Mouse (Mus musculus) left cerebral cortex, postnatal 14 days (tissue): ENCODE results near the gene Rbfox3. TPM values are rescaled to one million over a fixed set of nuclear protein-coding genes. Genes with fewer than 3 reads are reported as not detected.
A peak's percentile ranks its signal among the peaks of the same experiment; 100 is the strongest.
"Not testable (repeated sequence)": the region's sequence is repeated elsewhere in the genome, so short reads cannot be mapped to it uniquely, and the experiment has no call there.

Experiments used
- DNase-seq, 2 experiments: peaks; one replicate each; pipeline ENCODE4 v3.0.0; 2021 to 2022; ENCODE audit warnings: low spot score in 2 of 2, mixed read lengths in 1 of 2
- intact Hi-C: fragments of 180-260 bp; cut with DNase I; formaldehyde crosslinking; loops from one replicate; pipeline ENCODE4 v1.15.1; 2025
- total RNA-seq, 2 experiments: library from RNA; stranded (reverse); gene quantifications; 2 replicates each; pipeline ENCODE4 v1.2.3; 2021

Rbfox3 gene
- total RNA-seq, 2 experiments from 2014 or later: 297 to 325 TPM

DNA sequence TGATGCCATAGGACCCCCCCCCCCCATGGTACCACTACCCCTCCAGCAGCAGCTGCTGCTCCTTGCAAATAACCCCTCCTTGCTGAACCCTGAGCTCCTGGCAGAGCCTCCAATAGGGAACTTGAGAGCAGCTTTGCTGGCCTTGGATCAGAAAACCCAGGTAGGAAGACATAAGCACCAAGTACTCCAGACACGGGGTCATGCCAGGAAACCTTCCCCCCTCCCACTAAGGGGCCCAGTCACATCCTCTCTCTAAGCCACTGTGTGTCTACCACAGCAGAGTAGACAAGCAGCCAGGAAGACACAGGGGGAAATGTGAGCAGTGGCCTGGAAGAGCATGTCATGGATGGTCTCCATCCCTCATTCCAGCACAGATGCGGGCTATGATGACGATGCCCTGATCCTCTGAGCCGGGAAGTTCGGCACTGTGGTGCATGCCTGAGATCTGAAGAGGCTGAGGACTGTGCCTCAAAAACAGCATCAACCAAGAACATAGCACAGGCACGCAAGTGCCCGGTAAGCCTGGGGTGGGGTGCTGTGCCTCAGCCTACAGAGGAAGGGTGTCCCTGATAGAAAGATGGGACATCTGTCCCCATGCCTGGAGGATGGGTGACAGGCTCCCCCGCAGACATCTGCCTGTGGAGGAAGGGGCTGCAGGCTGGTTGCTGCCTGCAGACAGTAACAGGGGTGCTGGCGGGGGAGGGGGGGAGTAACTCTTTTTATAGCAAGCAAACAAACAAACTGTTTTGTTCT is 119.1 kb downstream of the Rbfox3 start:
- intact Hi-C loops: loop anchor here (5.0 to 10.0 kb wide), 2 partner anchors 35 to 112 kb away; no protein-coding TSS in a partner anchor
- peak; percentile 62 to 73 for DNase-seq

DNA sequence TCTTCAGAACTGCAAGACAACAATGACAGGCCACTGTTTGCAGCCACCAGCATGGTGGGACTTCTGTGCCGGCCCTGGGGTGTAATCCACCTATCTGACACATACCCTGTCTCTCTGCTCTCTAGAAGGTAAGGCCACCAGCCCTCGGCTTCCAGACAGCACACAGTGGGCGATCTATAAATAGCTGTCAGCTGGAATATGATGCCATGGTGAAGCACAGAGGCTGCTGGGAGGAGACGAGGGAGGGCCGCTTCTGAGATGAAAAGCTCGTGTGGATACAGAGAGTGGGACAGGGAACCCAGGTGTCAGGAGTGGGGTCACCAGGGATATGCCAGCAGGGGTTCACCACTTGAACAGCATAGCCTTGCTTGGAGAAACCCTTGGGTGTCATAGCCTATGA is 120.0 kb downstream of the Rbfox3 start:
- peak; percentile 58 to 79 for DNase-seq
- intact Hi-C loops: loop anchor here (5.0 to 10.0 kb wide), 2 partner anchors 34 to 113 kb away; no protein-coding TSS in a partner anchor

DNA sequence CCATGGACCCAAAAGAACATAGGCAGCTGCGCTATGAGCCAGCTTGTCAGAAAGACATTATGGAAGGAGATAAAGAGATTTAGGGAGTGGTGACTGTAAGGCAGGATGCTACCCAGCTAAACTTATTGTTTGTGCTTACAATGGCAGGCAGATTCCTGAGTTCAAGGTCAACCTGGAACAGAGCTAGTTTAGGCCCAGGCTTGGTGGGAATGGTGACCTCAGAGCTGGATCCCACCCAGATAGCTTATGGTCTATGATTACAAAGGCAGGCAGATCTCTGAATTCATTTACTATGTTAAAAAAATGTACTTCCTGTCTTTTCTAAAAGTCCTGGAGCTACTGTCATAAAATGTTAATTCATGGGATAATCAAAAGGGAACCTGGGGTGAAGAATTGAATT is 123.3 kb downstream of the Rbfox3 start:
- intact Hi-C loops: no loop called here
- DNase-seq: no peak

DNA sequence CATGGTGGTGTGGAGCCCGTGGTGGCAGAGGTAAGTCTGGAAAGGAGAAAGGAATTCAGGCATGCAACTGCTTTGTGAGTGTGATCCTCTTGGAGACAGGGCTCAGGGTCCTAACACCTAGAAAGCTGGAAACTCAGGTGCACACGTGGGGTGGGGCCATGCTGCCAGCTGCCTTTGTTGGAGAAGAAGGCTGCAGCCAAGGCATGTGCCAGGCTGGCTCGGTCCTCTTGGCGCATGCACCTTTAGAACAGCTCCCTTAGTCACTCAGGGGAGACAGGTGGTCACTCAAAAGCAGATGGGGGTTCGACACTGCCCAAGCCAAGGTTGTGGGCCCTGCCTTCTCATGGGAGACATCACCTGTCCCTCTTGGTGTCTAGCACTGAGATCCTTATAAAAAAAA is 128.7 kb downstream of the Rbfox3 start:
- DNase-seq: no peak
- intact Hi-C loops: no loop called here

DNA sequence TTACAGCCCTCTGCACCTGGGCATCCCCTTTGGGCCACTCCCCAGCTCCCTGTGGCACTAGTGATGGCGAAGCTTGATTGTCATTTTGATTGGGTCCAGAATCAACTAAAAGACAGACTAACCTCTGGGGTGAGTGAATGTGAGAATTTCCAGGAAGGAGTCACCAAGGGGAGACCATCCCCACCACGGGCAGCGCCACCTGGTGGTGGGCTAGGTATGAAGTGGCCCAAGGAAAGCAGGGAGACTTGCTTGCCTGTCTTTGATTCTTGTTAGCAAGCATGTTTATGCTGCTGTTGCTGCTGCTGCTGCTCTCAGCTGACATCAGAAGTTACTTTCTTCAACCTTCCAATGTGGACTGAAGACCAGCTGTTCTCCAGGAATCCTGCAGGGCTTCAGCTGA is 135.6 kb downstream of the Rbfox3 start:
- intact Hi-C loops: no loop called here

DNA sequence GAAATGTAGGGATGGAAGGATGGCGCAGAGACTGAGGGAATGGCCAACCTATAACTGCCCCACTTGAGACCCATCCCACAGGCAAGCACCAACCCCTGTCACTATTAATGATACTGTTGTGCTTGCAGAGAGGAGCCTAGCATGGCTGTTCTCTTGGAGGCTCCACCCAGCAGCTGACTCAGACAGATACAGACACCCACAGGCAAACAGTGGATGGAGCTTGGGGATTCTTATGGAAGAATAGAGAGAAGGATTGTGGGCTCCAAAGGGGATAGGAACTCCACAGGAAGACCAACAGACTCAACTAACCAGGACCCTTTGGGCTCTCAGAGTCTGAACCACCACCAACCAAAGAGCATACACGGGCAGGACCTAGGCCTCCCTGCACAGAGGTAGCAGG is 136.6 kb downstream of the Rbfox3 start:
- intact Hi-C loops, DNase-seq: not testable (repeated sequence)

More for the DNA sequence above, 135.6 kb downstream of the Rbfox3 start:
- DNase-seq: no peak

DNA sequence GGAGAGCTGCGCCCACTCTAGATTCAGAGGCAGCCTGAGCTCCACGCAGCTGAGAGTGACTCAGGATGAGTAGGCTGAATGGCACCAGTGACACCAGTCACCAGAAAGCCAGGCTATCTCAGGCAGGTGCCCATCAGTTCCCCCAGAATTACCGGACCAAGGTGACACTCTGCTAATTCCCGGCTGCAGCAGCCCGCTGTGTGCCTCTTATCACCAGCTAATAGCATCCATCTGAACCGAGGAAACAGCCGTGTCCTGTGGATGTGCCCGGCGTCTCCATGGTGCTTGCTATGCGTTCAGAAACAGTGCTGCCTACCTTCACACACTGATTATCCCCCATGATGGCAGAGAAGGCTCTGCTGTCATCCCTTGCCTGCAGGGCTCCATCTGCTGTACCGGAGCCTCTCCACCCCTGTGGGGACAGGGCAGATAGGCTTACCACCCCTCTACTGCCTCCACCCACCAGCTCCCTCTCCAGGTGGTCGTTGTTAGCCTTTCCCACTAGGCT is 138.3 kb downstream of the Rbfox3 start:
- DNase-seq: no peak
- intact Hi-C loops: no loop called here

DNA sequence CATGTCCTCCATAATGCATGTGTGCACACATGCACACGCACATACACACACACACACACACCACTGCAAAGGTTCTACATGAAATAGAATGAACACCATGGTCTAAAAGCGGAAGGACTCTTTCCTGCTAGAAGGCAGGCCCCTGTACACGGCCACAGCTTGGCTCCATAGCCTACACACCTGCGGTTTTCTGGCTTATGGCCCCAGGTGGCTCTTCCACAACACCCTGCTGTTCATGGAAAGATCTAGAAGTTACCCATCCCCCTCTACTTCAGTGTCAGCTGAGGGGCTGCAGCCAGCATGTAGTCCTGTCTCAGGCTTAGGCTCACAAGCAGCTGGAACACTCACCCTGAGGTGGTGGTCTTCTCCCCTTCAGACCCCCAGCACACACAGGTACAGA is 140.0 kb downstream of the Rbfox3 start:
- DNase-seq: no peak
- intact Hi-C loops: no loop called here

DNA sequence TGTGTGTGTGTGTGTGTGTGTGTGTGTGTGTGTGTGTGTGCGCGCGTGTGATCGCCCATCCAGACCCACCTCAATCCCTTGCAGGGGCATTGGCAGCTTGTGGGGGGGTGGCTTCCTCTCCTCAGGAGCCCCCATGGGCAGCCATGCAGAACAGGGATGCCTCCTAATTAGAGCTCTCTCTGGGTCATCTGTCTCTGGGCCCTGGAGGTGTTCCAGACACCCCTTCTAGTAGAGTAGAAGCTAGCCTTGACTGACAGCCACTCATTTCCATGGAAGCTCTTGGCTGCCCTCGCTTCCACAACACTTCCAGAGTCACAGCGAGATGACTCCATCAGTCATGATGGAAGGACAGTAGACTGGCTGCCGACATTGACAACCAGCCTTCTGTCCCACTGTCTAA is 140.6 kb downstream of the Rbfox3 start:
- DNase-seq: no peak
- intact Hi-C loops: no loop called here

DNA sequence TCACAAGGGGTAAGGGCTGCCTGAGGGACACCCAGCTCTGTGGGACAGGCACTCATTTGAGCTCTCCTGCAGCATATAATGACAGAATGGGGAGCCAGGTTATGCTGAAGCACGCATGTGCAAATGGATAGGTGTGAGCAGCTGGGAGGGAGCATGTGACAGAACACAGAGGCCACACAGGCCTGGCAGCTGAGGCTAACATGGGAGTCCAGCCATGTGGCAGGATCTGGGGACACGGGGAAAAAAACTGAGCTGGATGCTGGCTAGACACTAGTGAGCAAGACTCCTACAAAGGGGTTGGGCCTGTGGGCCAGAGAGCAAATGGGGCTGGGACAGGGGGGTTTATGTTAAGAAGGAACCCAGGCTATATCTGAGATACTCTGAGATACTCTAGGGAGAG is 141.9 kb downstream of the Rbfox3 start:
- DNase-seq: no peak
- intact Hi-C loops: no loop called here

DNA sequence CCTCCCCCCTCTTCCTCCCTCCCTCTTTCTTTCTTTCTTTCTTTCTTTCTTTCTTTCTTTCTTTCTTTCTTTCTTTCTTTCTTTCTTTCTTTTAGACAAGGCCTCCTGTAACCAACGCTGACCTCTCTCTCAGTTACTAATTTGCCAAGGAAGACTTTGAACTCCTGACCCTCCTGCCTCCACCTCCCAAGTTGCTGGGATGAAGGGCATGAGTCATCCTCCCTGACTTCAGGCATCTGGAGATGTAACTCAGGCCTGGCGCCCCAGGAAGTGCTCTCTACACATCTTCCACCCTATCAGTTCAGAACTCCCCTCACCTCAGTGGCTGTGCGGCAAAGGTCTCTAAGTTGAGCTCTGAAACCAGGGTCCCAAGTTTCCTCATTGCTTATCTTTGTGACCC is 143.0 kb downstream of the Rbfox3 start:
- intact Hi-C loops: no loop called here
- no peak for DNase-seq

DNA sequence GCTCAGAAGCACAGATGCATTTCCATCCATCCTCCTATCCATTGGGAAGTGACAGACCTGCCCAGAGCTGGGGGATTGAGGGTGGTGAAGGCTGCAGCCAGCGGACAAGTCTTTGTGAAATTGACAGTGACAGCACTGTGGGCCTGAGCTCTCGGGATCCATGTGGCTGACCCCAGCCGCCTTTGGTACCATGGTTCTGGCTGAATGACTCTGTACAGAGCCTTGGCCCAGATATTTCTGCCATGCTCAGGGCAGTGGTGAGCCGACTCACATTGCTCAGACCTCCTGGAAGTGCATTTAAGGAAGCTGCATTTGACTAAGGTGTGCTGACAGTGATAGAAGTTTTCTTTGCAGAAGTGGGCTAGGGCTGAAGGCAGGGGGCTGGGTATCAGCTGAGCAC is 144.0 kb downstream of the Rbfox3 start:
- intact Hi-C loops: no loop called here
- DNase-seq: no peak

DNA sequence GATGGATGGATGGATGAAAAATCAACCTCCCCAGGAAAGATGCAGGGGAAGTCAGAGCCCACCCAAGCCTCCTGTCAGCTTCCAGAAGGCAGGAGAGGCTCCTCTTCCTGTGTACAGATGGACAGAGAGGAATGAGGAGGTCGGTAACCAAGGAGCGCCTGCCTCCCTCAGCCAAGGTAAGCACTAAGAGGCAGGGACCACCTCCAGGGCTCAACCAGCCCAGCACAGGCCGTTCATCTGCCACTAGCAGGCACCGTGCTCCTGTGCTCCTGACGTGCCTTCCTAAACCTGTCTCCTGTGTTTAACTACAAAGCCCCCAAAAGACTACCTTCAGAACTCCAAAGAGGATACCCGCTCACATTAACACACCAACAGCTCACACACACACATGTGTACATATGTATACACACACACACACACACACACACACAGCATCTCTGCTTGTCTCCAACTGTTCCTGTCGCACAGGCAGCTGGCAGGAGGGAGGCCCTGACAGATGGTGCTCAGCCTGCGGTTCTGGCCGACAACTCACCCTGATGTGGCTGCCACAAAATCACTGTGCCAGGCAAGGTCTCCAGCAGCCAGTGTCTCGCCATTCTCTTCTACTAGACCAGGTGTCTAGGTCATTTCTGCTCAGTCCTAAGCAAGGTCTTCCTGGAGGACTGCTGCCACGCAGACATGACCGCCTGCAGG is 151.0 kb downstream of the Rbfox3 start:
- no peak for DNase-seq
- intact Hi-C loops: no loop called here

DNA sequence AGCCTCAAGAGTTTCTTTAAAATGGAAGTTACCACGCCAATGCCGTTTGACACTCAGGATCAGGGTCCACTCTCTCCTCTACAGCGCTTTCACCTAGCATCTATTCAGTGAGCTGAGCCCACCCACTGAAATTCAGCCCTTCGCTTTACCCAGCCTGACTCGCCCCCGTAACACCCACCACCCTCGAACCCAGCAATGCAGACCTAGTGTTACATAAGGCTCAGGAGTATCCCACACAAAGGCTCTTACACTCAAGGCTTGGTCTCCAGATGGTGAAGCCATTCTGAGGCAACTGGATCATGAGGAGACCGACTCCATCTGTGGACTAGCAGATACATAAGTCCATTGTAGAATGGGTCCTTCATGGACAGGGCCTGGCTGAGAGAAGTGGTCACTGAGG is 152.2 kb downstream of the Rbfox3 start:
- intact Hi-C loops: loop anchor here (5.0 kb wide), 2 partner anchors 33 to 148 kb away; no protein-coding TSS in a partner anchor
- no peak for DNase-seq

DNA sequence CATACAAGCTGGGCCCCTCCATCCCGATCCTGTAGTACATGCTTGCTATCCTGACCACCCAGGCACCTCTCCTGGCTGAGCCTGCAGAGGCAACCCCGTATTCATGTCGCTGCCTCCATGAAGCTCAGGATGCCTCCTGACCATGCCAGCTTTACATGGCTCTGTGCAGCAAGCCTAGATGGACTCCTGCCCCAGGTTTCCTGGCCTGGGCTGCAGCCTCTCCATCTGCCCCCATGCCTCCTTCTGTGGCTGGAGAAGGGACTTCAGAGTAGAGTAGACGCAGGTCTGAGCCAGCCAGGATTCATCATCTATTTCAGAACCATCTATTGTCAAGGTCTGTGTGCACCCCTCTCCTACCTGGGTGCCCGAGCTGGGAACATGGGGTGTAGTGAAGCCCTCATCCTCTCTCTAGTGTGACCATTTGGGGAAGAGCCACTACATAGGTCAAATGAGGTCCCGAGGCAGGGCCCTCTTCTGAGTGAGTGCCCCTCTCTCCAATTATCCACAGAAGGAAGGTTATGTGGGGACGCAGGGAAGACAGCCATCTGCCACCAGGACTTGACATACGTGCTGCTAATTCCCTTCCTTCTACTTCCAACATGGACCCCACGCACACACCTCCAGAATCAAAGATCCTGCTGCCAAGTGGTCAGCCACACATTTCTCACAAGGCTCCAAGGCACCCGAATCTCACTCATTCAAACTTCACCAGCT is 153.0 kb downstream of the Rbfox3 start:
- intact Hi-C loops: loop anchor here (5.0 kb wide), 2 partner anchors 34 to 149 kb away; no protein-coding TSS in a partner anchor
- no peak for DNase-seq

DNA sequence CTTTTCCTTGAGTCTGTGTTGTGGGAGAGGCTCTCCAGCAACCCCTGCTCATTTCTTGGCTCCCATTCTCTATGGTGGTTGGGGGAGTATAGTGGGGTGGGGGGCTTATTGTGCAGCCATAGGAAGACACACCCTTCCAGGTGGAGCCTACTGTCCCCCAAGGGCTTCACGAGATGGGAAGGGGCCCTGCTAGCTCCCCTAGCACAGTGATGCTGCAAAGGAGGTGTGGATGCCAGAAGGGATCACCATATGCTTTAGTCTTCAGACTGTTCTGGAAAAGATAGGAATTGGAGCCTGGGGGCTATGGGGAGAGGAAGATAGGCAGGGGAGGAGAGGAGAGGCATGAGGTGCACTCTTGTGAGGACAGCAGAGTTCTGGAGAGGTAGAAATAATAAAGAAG is 153.9 kb downstream of the Rbfox3 start:
- intact Hi-C loops: loop anchor here (5.0 kb wide), 2 partner anchors 35 to 150 kb away; no protein-coding TSS in a partner anchor
- DNase-seq: no peak

DNA sequence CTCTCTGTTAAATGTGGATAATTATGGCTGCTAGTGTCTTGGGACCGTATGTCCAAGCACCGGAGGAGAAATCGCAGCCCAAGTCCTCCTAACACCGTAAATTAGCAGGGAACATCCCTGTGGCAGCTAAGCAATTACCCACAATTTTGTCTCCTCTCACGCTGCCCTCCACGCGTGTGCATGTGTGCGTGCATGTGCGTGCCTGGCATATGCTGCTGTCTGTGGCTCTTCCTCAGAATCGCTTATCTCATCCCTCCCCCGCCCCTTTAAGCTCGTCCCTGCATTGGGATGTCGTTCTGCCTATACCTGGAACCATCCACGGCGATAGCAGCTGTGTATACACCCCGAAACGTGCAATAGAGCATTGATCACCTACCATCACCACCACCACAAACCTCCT is 156.4 kb downstream of the Rbfox3 start:
- intact Hi-C loops: loop anchor here (5.0 kb wide), 2 partner anchors 37 to 152 kb away; no protein-coding TSS in a partner anchor
- DNase-seq: no peak

DNA sequence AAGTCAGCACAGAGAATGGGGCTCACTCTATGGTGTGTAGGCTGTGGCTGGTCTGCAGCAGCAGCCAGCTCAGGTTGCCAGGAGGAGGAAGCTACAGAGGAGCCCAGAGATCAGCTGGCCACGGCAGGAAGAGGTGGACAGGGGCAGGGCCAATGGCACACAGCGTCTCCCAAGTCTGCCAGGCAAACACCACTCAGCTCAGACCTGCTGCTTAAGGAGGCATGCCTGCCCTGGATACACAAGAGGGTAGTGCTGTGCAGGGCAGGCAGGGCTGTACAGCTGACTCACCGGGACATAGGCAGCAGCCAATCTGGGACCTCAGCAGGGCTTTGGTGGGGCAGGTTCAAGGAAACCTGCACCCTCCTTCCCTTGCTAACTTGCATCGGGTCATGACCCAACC is 156.9 kb downstream of the Rbfox3 start:
- intact Hi-C loops: no loop called here
- DNase-seq: no peak

DNA sequence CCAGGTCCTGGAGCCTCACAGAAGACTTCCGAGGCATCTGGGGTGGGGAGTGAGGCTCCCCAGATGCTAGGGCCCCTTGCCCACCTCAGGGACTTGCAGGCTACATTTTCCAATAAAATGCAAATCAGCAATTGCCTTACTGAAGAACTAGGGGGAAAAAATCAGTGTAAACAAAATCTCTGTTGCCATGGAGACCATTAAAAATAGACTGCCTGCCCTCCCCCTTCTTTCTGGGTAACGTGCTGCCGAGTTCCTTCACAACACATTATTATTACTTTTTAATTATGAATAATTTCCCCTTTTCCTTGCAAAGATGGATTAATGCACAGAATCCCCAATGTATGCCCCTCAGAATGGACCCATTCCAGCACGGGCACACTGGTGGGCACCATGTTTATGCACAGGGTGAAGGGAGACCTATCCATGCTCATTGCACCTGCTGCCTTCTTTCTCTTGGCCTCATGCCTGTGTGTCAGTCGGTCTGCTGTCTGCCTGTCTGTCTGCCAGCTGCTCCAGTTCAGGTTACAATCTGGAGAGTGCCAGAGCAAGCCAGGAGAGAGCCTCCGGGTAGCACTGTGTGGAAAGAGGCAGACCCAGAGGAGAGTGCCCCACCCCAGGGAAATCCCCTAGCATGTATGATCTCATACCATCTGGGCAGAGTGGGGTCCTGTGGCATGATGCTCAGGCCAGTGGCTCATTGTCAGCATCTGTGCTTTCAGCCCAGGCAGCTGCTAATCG is 159.3 kb downstream of the Rbfox3 start:
- intact Hi-C loops: no loop called here
- DNase-seq: no peak
